Mouse (Mus musculus): Measurements from ENCODE around the gene Lmln. TPM values are rescaled to one million over a fixed set of nuclear protein-coding genes. Genes with fewer than 3 reads are reported as not detected.
"Not testable (repeated sequence)": the region's sequence is repeated elsewhere in the genome, so short reads cannot be mapped to it uniquely, and the experiment has no call there.

Lmln gene
- polyA plus RNA-seq, 2 experiments from 2014 or later = 0.17 to 2.4 TPM

DNA sequence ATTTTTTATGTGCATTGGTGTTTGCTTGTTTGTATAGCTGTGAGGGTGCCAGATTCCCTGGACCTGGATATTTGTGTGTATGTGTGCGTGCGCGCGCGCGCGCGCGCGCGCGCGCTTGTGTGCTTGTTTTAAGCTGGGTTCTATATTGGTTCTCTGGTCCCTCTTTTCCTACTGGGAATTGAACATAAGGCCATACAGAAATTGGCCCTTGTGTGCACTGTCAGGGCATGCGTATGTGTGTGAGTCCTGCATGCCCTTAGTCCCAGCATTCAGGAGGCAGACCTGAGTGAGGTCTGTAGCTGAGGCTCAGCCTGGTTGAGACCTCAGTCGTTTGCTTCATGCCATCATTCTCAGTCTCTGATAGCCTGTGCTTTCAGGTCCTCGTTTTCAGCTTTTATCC lies 4.3 kb upstream of the Lmln start:
- ATAC-seq = no peak

DNA sequence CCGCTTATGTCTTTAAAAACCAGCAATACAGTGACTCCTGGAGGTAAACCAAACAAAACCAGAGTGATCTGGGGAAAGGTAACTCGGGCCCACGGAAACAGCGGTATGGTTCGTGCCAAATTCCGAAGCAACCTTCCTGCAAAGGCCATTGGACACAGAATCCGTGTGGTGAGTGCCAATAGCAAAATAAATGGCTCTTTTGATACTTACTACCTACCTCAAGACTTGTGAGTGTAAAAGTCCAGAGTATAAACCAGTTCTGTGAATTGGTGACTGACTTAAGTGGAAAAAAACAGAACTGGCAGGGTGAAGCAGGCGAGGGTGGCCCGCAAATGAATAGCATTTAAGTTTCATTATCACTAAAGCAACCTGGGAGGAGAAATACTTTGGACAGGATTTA lies 3.7 kb upstream of the Lmln start:
- not testable (repeated sequence) for ATAC-seq

DNA sequence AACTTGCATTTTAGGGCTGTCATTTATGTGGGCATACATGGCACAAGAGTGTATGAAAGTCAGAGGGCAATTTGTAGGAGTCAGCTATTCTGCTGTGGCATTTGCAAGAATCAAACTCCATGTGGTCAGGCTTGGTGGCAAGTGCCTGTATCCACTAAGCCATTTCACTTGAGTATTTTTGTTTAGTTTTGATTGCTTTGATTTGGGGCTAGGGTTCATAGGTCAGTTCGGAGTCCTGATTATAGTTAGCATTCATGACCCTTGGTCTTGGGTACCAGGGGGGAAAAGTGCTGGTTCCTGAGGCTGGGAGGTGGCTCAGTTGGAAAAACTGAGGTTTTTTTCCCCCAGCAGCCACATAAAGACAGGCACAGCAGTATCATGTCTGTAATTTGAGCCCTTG lies 2.9 kb upstream of the Lmln start:
- ATAC-seq = no peak

DNA sequence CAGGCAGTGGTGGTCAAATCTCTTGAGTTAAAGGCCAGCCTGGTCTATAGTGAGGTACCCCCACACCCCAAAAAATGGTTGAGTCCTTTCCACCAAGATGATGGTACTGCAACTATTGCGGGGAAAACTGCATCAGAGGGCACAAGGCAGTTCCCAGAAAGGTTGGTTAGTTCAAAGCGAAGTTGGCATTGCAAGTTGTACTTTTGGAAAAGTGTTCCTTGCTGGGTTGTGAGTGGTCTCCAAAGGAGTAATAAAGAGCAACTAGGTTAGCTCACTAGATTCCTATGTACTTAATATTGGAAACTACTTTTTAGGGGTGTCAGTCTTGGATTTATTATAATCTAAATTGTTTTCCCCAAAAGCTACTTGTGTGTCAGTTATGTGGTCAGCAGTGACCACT lies 1.4 kb upstream of the Lmln start:
- ATAC-seq = no peak

DNA sequence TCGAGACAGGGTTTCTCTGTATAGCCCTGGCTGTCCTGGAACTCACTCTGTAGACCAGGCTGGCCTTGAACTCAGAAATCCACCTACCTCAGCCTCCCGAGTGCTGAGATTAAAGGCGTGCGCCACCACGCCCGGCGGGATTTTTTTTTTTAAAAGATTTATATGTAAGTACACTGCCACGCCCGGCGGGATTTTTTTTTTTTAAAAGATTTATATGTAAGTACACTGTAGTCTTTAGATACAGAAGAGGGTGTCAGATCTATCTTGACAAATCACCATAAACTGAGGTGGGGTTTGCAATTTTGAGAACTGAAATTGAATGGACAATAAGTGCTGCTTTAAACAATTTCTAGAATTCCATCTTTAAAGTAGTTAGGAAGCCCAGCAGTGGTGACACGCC lies 921 bp upstream of the Lmln start:
- ATAC-seq = no peak

DNA sequence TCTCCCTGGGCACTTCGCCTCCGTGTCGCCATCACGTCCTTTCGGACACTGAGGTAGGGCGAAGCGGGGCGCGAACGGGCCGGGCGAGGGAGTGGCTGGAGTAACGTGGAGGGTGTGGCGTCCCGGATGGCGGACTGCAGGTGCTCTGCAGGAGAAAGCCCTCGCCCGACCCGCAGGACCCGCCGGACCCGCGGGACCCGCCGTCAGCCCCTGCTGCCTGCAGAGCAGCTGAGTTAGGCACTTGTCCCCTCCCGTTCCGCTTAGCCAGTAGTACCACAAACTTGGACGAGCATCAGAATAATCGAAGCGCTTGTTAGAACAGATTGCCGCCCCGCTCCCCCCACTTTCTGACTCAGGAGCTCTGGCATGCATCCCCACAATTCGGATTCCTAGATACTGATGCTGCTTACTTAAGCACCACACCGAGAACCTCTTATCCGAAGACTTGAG lies 386 bp downstream of the Lmln start:
- peak; percentile 14 for ATAC-seq

DNA sequence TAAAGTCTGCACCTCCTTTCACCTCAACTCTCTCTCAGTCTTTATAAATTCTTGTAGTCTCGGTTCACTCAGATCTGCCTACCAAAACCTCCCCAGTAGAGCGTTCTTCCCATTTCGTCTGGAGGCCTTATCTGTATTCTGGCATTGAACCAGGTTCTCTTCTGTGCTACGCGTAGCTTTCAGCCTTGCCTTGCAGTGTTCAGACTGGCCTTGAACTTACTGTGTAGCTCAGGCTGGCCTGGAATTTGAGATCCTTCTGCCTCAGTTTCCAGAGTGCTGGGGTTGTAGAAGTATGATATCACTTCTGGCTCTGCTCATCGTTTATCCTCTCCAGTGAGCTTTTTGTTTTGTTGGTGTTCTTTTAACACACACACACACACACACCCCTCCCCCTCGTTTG lies 946 bp downstream of the Lmln start:
- no peak for ATAC-seq

DNA sequence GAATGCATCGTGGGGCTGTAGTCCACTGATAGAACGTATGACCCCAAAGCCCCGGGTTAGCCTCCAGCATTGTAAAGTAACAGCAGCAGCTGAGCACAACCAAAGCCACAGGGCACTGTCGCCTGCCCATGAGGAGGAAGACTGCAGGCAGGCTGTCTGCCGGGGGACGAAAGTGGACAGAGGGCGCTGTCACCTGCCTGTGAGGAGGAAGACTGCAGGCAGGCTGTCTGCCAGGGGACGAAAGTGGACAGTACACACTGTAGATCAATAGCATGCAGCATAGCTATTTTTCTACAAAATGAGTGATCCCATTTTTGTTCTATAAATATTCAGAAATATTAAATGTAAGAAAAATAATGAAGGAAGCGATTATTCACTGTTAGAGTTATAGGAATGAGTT lies 2.3 kb downstream of the Lmln start:
- no peak for ATAC-seq

DNA sequence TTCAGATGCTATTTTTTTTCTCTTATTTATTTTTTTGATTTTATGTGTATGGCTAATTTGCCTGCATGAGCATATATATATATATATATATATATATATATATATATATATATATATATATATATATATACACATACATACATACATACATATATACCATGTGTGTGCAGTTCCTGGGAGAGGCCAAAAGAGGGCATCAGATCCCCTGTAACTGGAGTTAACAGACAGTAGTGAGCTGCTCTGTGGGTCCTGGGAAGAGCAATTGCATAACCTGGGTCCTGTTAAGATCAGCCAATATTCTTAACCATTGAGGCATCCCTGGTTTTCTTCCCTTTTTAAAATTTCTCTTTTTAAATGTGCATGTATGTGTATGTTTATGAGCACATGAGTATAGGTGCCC lies 8.6 kb downstream of the Lmln start:
- ATAC-seq = no peak

DNA sequence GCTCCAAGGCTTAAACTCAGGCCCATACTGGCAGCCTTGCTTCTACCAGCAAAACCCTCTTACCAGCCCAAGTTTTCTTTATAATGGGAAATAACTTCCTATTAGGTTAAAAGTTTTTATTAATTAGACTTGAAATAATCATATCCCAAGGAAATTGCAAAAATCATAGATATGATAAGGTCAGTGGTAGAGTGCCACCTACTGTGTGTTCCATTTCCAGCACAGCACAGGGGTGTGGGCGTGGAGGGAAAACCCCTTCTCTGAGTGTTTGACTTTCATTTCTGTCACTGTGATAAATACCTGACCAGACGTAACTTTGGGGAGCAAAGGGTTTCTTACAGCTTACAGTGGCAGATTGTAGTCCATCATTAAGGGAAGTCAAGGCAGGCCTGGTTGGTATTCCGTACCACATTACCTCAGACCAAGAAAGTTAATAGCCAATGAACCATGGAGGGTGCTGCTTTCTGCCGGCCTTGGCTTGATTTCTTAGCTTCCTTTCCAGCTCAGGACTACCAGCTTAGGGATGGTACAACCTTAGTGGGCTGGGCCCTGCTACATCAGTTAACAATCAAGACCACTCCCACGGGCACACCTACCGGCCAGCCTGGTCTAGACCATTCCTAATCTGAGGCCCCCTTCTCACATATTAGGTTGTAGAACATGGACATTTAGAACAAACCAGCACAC lies 10.7 kb downstream of the Lmln start:
- peak; percentile 89 for ATAC-seq

DNA sequence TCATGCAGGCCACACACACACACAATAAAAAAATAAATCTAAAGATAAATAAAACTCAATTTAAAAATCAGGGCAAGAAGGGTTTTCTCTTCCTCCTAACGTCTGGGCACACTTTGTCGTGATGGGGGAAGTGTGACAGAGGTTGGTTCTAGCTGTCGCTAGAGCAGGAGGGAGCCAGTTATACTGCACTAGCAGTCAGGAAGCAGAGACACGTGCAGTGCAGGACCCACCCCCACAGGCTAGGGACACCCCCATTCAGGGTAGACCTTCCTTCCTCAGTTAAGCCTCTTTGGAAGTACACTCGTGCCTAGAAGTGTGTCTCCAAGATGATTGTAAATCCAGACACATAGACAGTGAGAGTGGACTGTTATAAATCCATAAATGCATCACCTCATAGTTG lies 12.6 kb downstream of the Lmln start:
- ATAC-seq = peak; percentile 46

DNA sequence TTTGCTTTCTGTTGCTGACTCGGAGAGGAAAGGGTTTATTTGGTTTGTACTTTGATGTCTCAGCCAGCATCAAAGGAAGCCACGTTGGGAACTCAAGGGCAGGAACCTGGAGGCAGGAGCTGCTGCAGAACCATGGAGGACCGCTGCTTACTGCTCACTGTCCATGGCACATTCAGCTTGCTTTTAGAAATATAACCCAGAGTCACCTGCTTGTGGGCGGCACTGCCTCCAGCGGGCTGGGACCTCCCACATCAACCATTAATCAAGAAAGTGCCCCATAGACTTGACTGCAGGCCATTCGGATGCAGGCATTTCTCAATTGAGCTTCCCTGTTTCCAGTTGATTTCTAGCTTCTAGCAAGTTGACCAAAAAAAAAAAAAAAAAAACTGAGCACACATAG lies 13.8 kb downstream of the Lmln start:
- ATAC-seq = no peak

DNA sequence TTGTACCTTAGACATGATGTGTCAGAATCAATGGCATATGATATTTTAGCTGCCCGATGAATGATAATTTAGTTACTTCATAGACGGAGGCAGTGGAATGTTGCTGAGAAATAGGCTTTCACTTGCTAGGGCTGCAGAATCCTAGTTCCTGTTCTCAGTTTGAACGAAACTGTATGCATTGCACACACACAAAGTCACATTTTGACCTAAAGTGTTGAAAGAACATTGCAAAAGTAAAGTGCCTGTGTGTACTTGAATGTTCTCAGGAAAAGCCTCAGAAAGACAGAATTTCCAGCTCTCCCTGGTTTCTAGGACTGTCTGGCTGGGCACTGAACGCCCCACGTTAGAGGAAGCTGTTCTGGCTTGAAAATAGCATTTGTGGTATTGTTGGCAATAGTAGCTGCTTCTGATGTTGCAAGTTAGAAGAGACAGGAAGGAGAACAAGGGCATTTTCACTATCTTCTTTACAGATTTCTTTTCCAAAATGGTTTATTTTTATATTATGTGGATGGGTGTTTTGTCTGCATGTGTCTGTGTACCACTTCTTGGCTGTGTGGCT lies 14.8 kb downstream of the Lmln start:
- no peak for ATAC-seq

DNA sequence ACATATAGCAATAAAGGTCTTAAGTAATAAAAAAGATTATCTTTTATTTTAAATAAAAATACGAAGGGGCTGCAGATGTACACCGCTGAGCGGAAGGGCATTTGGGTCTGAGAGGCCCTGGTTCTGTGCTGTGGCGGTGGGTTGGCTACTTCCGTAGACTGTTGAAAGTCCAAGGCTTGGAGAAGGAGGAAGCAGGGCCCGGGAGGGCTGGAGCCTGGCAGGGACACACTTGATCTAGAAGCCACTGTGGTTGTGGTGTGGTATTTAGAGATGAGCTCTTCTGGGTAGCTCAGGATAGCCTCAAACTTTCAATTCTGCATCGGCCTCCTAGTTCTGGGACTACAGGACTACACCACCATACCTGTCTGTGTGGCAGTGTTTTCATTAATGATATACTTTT lies 17.7 kb downstream of the Lmln start:
- ATAC-seq = no peak

DNA sequence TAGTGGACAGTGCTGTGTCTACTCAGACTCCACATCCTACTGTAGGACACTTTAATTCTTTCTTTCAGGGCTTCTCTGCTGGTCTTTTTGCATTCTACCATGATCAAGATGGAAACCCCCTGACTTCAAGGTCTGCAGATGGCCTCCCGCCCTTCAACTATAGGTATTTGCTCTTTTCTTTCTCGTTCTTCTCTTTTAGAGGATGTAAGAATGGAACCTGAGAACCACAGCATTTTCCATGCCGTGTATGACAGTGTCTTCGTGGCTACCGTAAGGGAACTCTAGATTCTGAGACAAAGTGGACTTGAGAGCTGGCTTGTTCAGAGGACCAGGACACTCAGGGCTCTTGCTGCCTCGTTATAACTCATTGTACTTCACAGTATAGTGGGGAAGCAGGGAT lies 20.6 kb downstream of the Lmln start:
- ATAC-seq = no peak

DNA sequence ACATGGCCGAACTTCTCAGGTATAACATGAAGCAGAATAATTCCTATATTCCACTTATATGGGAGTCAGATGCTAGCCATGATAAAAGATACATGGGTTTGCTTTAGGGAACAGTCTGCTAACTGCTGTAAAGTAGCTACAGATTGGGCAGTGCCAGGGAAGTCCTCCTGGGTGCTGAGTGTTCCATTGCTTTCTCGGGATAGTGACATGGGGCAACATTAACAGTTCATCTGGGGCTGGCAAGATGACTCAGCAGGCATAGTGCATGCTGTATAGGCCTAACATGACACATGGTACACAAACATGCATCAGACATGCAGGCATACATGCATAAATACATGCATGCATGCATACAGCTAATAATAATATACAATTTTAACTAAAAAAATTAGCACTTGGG lies 21.7 kb downstream of the Lmln start:
- ATAC-seq = no peak

DNA sequence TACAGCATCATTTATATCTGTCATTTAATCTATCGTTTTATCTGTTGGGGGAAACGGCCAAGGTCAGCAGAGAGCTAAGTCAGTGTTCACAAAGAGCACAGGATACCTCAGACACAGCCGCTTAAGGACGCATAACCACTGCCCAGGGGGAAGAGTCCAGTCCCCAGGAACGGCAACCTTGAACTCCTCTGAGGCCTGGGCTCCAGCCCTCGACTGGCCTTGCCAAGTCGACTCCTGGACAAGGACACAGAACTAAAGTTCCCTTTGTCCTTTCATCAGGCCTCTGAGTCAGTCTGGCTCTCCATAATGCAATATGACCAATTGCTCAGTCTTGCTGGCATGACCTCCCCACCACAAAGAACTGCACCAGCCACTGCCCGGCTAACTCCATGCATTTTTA lies 23.3 kb downstream of the Lmln start:
- ATAC-seq = no peak

DNA sequence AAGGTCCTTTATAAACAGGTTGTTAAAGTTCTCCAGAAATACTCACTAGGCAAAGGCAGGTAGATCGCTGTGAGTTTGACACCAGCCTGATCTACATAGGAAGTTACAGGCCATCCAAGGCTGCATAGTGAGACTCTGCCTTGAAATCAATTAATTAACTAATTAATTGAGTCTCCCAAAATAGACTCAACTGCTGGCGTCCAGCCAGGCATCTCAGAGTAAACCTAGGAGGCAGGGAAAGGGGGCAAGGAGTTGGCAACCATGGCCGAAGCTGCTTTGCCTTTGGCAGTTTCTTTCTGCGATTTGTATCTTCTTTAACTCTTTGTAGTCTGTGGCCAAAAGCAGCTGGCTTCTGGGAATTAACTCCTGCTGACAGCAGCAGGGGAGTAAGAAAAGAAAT lies 51.4 kb downstream of the Lmln start:
- ATAC-seq = no peak

DNA sequence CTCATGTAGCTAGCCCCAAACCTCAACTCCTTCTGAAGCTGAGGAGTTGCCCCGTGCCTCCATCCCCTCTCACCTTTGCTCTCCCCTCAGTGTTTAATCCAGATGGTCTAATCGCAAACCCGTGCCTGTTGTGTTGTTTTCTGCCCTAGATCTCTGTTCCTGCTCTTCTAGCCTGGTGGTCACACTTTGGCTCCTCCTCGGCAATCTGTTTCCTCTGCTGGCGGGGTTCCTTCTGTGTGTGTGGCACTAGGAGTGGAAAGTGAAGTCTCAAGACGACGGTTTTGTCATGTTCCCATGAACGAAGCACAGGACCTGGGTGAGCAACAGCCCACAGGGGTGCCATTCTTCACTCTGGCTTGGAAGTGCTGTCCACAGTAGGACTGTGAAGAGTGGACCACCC lies 61.1 kb downstream of the Lmln start:
- no peak for ATAC-seq

DNA sequence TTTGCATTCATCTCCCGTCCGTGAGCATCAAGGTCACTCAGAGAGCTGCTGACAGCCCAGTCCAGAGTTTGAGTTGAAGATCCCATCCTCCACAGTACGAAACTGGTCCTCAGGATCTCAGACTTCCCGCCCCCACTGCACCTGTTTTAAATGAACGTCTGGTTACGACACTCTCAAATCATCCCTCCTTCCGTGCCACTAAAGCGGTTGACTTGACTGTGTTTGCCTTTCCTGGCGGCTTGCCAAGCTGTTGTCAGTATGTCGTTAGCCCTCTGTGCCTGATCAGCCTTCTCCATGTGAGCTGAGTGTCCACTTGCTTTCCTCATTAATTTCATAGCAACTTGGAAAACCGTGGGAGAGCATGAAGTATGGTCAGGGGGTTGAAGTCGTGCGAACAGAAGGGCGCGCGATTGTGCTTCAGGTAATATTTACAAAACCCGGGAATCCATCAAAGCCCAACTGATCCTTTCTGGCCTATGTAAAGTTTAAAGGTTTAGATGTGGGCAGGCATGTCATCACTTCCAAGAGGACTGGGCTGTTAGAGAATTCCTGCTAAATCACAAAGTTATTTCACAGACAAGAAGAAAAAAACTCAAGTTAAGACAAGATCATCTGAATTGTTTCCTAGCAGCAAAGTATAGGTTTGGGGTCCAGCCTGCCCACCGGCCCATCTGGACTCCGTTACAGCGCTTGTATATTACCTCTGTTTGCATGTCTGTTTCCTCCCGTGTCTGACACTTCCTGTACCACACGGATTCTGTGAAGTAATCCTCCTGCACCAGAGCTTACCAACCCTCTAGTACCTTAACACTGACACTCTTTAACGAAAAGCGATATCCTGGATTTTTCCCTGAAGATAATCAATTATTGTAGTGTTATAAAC lies 61.9 kb downstream of the Lmln start:
- no peak for ATAC-seq

DNA sequence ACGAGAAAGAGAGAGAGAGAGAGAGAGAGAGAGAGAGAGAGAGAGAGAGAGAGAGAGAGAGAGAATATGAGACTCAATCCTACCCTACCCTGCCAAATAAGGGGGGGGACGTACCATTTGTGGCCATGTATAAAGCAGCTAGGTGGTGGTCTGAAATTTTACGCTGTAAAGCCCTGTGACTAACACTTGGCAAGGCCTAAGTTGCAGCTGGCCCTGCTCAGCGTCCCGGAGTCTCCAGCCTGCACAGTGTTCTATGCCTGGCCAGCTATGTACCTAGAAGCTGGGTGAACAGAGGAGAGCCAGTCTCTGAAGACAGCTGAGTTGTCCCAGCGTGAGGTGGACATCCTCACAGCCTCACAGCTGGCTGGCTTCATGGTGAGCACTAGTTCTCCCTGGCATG lies 64.7 kb downstream of the Lmln start:
- no peak for ATAC-seq

DNA sequence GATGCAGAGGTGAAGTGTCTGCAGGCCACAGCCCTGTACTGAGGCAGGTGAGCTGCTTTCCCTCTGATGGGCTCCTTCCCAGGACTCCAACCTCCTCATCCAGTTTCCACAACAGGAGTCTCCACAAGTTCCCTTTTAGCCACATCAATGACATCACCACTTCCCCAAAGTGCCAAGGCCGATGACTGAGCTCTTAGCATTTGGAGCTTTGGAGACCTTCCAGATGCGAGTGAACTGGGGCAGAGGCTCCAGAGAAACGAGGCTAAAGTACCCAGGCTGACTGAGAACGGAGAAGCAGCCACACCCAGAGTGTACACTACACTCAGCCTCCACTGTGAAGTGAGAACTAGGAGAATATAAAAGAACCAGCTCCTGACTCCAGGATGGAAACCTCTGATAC lies 68.4 kb downstream of the Lmln start:
- no peak for ATAC-seq

DNA sequence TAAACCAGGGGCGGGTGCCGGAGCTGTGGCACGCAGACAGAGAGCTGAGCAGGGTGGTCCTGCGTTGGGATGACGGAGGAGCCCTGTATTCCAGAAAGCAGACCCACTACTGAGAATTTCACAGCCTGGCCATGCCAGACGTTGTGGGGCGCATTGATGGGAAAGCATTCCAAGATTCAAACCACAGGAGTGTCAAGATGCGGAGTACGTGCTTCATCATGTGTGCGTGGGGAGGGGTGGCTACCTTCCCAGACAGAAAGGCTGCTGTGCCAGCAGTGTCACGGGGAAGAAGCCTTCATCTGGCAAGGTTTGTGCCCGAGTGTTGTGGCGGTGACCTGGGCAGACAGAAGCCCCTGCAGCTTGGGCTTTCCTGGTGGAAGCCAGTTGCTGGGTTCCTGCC lies 70.9 kb downstream of the Lmln start:
- ATAC-seq = no peak

DNA sequence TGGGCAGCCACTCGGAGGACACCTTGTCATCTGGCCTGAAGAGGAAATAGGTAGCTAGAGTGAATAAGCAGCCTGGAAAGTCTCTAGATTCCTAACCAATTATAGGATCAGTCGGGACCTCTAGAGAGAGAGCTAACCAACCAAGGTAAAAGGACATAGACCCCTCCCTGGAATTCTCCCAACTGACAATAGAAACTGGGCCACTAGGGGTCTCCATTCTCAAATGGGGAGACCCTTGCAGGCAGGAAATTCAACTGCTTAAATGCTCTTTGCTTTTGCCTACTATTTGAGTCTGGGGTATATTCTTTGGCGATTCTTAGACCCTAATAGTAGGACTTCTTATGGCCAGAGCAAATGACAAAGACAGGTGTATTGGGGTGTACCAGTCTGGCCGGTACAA lies 72.8 kb downstream of the Lmln start:
- no peak for ATAC-seq
